Mouse (Mus musculus) frontal cortex, postnatal 10 days (tissue): ENCODE measurements at regions not wholly inside any gene's neighbourhood (a gene's known extent, or its start where the extent isn't known, plus 50 kb on each side); places are given as distances from the start of the nearest gene placed in this dataset.
A peak's percentile ranks its signal among the peaks of the same experiment; 100 is the strongest.

Experiments used
- DNase-seq, 2 experiments: peaks; one replicate each; pipeline ENCODE4 v3.0.0; 2022; ENCODE audit warnings: low spot score in 2 of 2, mixed read lengths in 1 of 2

DNA sequence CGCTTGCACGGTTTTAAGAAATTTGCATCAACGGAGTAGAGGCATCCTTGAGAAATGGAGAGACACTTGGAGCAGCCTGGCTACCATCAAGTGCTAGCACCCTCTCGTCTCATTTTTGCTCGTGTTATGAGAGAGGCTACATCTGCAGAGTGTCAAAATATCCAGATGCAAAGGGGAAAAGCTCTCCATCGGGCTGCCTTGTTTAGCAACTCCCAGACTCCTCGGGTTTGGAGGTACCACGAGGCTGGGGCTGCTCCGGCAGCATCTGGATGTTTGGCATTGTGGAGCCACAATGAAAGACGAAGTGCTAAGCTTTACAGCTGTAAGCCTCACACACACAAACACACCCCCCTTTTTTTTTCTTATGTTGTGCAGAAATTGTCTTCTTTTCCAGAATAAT, 270.5 kb upstream of the Gm765 start:
- no peak for DNase-seq

DNA sequence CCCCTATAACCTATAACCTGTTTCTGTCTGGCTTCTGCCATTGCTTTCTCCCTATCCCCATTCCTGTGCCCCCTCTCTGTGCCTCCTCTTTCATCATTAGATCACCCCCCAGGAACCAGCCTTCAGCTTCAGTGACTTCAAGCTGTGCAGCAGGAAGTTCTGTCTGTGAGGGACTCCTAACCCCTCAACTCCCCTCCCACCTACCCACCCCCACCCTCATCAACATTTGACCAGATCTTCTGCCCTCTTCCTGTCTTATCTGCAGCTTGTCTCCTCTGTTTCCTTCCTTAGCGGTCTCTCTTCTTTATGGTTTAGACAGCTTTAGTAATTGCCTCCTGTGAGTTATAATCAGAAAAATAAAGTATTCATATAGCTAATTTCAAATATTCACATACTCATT, 266.6 kb upstream of the Gm765 start:
- no peak for DNase-seq

DNA sequence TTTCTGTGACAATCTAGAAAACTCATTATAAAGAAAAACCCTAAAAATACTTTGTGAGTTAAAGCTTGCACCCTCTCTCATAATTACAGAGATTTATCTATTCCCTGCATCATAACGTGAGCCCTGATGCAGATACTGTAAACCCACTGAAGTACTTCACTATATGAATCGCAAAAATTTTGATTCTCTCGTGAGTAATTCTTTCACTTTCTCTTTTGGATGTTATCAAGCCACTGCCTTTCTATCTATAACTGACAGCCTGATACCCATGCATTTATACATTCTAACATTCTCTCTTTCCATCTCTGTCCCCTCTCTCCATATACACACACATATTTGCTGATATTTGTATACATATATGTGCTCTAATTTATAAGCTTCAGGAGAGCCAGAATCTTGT, 264.1 kb upstream of the Gm765 start:
- no peak for DNase-seq

DNA sequence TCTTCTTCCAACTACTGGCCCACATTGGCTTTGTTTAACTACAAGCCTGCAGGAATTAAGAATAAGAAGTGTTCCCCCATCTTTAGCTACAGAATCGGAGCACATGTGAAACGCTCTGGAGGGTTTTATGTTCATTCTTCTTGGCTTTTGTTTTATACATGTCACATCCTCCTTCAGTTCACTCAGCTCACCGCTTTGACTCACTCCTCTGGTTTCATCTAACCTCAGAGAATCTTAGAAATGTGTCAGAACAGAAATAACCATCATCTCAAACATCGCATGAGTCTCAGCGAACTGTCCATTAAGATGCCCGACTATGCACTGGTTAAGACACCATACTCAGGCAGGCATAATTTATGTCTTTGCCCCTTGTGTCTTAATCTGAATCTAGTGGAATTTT, 255.1 kb upstream of the Gm765 start:
- DNase-seq, result no peak

GRCm38 (mm10) chr6:98590989-98591388, 248.4 kb upstream of the Gm765 start:
- DNase-seq, result no peak

DNA sequence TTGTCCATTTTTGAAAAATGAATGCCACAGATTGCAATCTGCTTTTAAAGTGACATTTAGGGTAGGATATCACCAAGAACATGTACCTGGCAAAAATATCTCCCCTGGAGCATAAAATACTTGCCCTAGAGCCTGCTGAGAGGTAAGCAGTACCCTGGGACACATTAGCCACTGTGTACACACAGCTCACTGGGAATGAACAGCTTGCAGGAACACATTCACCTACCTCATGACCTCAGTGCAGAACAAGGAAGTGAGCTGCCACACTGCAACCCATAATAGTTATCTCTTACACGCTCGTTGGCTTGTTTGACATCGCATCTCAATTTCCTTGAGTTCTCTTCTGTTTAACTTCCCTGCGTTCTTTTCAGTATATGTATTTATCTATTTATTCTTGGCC, 246.4 kb upstream of the Gm765 start:
- DNase-seq, result no peak

GRCm38 (mm10) chr6:98584541-98584940, 242.0 kb upstream of the Gm765 start:
- DNase-seq, result no peak

DNA sequence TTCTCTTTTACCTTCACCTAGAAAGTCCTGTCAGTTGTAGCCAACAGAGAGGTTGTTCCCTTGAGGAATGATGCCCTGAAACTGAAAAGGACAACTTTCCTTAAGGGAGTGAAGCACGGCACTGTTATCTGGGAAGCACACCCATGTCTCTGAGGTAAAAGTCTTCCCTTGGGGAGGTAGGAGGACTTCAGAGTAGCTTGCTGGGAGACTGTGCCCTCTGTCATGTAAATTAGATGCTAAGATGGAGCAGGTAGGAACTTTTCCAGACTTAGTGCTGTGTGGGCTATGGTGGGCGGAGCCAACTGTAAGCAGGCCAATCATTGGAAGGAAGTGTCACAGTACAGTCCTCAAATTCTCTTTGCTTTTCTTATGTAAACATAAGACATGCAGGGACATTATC, 240.3 kb upstream of the Gm765 start:
- no peak for DNase-seq

GRCm38 (mm10) chr6:98575227-98575626, 232.7 kb upstream of the Gm765 start:
- DNase-seq, result no peak

GRCm38 (mm10) chr6:98555702-98556101, 213.1 kb upstream of the Gm765 start:
- DNase-seq, result no peak

GRCm38 (mm10) chr6:98553922-98554321, 211.4 kb upstream of the Gm765 start:
- DNase-seq, result no peak

- no peak for DNase-seq
Observed at GRCm38 (mm10) chr6:98551781-98552180, 209.2 kb upstream of the Gm765 start.

DNA sequence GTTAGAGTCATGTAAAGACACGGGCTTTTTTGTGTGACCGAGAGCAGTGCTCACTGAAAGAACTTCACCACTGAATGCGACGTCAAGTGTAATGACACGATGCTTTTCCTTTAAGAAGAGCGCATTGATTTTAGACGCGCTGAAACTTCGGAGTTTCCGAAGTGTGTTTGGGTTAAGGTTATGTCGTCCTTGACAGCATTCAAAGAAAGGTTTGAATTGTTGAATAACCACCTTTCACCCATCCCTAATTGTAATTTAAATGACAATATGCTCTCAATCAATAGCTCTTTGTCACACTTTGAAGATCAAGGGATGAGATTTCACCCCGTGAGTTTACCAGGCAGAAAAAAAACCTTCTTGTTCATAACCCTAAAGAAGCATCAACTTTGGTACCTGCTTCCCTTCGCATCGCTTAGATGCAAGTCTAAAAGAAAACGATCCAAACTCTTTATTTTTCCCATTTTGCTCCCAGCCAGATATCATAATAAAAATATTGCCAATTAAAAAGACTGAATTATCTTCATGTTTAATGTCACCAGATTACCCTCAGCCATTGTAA, 184.4 kb upstream of the Gm765 start:
- DNase-seq, result no peak

GRCm38 (mm10) chr6:98525286-98525685, 182.7 kb upstream of the Gm765 start:
- DNase-seq, result peak in 1 of 2 experiments; percentile 62

GRCm38 (mm10) chr6:98524659-98525058, 182.1 kb upstream of the Gm765 start:
- no peak for DNase-seq

GRCm38 (mm10) chr6:98521526-98521925, 179.0 kb upstream of the Gm765 start:
- no peak for DNase-seq

DNA sequence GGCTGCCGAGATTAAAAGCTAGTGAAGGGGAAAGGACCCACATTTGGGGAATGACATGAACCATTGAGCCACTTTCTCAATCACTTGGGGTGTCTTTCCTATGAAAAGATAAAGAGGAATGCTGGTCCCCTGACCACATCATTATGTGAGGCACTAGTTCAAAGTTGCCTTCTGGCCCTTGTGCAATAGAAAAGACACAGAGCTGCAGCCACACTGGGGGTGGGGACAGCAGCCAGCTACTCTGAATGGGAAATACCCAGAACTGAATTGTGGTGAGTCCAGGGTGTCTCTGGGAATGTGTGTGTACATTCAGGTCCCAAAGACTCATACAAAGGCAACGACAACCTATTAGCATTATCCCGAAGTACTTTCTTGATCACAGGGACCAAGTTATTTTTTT, 172.3 kb upstream of the Gm765 start:
- DNase-seq, result no peak

DNA sequence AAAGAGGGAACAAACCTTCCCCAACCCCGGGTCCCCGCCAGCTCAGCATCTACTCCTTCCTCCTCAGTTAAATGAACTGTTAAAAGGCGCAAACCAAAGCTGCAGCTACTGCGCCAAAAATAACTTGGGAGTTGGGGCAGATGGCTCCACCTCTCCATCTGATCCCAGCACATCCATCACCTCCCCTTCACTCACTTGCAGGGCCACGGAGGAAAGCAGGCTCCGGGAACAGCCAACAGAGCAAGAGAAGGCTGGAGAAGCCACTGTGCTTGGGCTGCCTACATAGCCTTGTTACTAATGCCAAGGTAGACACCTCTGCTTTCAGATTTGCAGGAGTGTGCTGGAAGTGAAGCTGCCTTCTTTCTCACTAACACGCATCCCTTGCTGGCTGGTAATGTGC, 171.8 kb upstream of the Gm765 start:
- DNase-seq, result no peak

DNA sequence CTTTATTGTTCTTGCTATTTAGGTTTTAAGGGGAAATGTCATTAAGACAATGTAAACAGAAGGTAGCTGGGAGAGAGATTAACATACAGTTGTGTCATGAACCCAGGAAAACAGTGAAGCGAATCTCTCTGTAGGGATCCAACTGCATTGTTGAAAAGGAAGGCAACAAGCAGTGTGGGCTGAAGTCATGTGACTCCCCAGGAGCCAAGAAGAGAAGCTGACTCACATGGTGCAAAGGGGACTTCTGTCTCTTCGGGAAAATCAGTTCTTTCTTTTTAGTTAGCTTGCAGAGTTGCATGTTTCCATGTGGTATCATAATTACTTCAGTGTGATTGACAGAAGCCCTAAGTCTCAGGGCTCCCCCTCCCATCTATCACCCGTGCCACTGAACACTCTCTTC, 170.7 kb upstream of the Gm765 start:
- no peak for DNase-seq

- no peak for DNase-seq
Observed at GRCm38 (mm10) chr6:98502726-98503125, 160.2 kb upstream of the Gm765 start.

DNA sequence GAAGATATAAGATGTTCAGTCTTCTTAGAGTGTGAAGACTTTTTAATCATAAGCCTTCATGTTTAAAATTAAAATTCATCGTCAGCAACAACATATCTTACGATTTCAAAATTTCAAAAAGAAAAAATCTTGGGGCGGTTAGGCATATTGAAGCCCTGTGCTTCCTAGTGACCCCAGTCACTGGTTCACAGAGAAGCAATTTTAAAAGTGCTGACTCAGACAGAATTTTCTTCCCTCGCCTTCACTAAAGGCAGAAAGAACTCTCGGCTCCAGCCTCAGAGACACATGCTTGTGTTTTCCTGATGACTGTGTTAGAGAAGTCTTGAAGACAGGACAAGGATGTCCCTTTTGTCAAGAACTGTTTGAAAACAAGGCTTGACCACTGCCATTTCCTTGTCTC, 157.2 kb upstream of the Gm765 start:
- no peak for DNase-seq

DNA sequence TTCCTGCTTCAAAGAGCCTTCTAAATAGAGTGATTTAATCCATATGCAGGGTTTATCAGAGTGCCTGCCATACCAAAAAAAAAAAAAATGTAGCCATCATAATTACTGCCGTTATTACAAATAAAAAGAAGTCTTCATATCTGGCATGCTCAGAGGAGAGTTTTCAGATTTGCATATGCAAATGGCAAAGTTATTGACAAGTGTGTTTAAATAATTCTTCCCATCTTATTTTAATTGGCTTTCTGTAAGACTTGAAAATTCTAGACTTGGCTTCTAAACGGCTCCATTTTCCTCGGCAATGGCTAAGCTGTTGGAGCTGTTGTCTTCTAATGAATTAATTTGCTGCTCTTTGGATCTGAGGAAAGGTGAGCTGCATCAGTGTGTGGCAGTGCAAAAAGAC, 144.1 kb upstream of the Gm765 start:
- DNase-seq, result no peak

- DNase-seq, result no peak
Observed at GRCm38 (mm10) chr6:98483319-98484123, 141.0 kb upstream of the Gm765 start.

GRCm38 (mm10) chr6:98482319-98482718, 139.8 kb upstream of the Gm765 start:
- no peak for DNase-seq
